Mouse (Mus musculus) brown adipose tissue, adult 24 weeks (tissue): ENCODE data around the gene Bbs1. TPM values are rescaled to one million over a fixed set of nuclear protein-coding genes. Genes with fewer than 3 reads are reported as not detected.
A peak's percentile ranks its signal among the peaks of the same experiment; 100 is the strongest.
"Not testable (repeated sequence)": the region's sequence is repeated elsewhere in the genome, so short reads cannot be mapped to it uniquely, and the experiment has no call there.

Source experiments
- H3K27ac ChIP-seq: fragments of 200-500 bp; replicated peaks from 2 replicates; pipeline ENCODE4 v1.5.1; 2012; ENCODE audit warnings: low read depth, mild to moderate bottlenecking, low read length
- H3K4me1 ChIP-seq: fragments of 200-500 bp; 2 replicates; pipeline ENCODE4 v1.6.1; 2012; ENCODE audit warnings: low read length, mixed read lengths; ENCODE audit not compliant: control insufficient read depth, insufficient read depth, insufficient read length
- H3K4me3 ChIP-seq: fragments of 200-500 bp; 2 replicates; pipeline ENCODE4 v1.5.1; 2012; ENCODE audit warnings: low read depth, mild to moderate bottlenecking, low read length, moderate library complexity; ENCODE audit not compliant: insufficient read depth
- polyA plus RNA-seq: library from polyadenylated mRNA; stranded (reverse); fragments of >200 nt; gene quantifications from 2 replicates; pipeline ENCODE4 v1.2.4, GENCODE M21; 2012; ENCODE audit not compliant: missing spikeins, insufficient read depth, insufficient read length

Gene Bbs1
- polyA plus RNA-seq, result 1.7 and 2.6 TPM in 2 replicates

DNA sequence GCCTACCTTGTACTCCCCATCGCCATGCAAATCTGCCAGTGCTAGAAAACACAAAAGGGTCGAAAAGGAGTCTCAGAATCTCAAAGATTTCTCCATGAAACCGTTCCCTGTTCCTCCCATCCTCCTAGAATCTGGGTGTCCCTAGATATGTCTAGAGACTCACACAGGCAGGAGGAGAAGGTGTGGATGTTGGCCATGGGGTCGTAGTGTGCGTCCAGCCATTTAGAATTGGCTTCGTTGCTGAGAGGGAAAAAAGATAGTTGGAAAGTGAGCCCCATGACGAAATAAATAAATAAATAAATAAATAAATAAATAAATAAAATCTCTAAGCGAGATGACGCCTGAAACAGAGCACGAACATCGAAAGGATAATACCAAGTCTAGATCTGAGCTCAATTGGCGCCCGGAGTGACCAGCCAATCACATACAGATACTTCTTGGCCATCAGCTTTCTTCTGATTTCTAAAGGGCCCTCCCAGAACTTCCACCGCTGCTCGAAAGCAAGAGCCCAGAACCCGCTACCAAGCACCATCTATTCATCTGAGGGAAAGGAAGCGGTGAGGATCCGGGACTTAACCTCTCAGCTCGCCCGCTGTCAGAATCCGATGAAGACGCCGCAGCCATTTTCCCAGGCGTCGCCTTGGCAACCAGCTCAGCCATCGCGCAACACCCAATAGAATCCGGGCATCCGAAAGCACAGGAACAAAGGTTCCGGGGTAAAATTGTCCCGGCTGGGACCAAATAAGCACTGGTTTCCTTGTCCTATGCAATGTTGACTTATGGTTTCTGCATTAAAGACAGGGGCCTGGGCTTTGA is at the start of gene Bbs1:
TSS of gene Bbs1 (minus strand) at position 650 of the 816 bp plus-strand sequence.
- Histone ChIP-seq H3K4me1 (0 out of 2 replicates have a peak, but pooled peaks cover 3% of the 10 kb centered on the region), H3K4me3 (peak within 1 kb of the TSS; percentile 80), H3K27ac (no peak within 1 kb of the TSS)

DNA sequence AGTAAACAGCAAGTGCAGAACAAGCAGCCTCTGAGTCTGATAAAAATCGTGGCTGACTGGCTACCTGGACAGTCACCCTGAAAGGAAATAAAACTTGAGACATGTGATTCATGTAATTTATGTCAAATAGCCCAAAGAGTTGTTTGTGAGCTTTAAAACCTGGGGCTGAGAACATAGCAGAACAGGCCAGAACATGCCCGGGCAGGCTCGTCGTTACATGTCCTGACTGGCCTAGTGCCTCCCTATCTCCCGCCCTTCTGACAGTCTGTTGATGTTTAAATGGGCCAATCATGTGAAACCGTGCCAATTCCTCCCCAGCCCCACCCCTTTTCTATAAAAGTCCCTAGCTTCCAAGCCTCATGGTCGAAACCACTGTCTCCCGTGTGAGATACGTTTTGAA is 42.2 kb upstream of the Bbs1 start:
- H3K27ac ChIP-seq, H3K4me3 ChIP-seq, H3K4me1 ChIP-seq: not testable (repeated sequence)

DNA sequence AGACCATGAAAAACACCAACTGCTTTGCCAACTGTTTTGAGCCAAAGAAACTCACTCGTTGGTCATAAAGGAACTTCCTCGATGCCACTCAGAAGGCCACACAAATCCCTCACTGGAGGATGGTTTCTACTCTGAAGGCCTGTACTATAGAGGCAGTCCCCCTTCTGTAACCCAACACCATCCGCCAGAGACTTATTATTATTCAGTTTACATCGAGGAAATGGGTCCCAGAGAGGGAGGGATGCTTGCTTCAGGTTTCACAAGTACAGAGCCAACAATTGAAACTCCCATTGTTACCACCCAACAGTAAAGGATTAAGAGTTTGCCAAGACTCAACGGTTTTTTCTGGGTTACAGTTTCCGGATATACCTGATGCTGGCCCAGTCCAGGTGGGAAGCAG is 39.1 kb upstream of the Bbs1 start:
- Histone ChIP-seq H3K27ac (no peak overlapping the region), H3K4me3 (no peak overlapping the region), H3K4me1 (no peaks in the 10 kb centered on the region)

DNA sequence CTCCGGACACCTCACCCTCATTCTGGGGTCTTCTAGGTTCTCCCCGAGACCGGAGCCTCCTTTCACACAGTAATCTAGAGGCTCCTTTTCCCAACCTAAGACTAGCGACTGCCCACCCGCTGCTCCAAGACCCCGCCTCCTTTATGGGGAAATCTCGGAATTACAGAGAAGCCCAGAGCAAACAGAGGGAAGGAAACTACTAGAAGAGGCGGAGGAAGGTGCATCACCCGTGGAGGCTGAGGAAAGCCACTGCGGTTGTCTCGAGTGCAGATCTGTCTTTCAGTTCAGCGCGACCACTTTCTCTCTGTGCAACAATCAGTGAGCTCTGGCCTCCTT is 36.8 kb upstream of the Bbs1 start:
- no peak overlapping the region for H3K27ac ChIP-seq
- H3K4me3 ChIP-seq, result peak overlapping the region; percentile 57
- H3K4me1 ChIP-seq, result no peaks in the 10 kb centered on the region

DNA sequence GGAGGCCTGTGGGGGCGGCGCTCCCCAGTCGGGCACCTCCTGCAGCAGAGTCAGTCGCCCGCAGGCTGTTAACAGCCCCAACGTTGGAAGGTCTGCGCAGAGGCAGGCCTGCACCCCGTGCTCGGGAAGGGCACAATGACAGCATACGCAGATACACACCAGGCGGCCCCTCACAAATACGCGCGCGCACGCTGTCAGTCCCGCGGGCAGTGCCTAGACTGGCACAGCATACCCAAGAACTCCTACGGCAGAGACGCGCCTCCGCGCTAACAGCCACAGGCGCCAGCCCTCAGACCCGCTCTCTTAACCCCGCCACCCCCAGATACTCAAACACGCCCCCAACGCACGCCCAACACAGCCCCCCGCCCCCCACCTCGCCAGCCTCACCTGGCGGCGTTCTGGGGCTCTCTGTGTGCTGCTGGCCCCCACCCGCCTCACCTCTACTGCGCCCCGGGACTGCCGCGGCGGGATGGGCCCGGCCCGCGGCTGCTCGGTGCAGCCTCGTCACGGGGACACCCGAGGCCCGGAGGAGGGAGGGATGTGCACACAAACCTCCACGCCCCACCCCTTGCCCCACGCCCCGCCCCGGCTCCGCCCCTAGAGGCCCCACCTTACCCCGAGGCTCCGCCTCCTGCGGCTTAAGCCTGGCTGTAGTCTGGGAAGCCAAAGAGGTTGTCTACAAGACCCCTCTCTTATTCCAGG is 36.3 kb upstream of the Bbs1 start, which contains the start of gene Peli3:
TSS of gene Peli3 (minus strand) at position 577 of the 702 bp plus-strand sequence.
- Histone ChIP-seq H3K4me3 (peak within 1 kb of the TSS; percentile 57), H3K27ac (no peak within 1 kb of the TSS), H3K4me1 (no peaks in the 10 kb centered on the region)

DNA sequence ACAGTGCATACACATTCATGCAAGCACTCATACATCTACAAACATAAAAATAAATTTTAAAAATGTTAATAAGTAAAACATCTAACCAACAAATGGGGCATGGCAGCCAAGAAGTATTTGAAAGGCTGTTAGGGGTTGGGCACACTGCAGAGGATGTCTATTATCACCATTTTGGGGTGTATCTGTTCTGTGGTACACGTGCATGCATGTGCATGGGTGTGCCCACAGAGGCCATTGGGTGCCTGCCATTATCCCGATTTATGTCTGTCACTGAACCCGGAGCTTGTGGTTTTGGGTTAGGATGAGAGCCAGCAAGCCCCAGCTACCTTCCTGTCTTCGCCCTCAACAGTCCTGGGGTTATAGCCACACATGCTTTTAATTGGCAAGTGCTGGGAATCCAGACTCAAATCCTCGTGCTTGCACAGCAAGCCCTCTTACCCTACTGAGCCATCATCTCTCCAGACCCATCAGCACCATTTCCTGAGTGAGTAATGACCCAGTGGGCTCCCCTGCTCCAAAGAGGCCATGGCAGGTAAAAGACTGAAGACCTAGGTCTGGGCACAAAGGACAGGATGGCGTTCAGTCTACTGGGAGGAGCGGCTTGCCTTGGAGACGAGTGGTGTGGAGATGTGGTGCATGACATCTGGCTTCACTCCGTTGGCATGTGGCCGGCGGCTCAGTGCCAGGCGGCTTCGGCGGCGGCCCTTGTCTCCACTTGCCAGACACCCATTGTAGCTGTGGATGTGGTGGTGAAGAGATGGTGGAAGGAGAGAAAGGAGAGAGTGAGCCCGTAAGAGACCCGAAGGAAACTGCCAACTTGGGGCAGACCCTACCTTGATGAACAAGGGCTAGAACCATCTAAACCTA is 31.2 kb upstream of the Bbs1 start:
- Histone ChIP-seq H3K4me1 (no peaks in the 10 kb centered on the region), H3K4me3 (no peak overlapping the region), H3K27ac (no peak overlapping the region)

DNA sequence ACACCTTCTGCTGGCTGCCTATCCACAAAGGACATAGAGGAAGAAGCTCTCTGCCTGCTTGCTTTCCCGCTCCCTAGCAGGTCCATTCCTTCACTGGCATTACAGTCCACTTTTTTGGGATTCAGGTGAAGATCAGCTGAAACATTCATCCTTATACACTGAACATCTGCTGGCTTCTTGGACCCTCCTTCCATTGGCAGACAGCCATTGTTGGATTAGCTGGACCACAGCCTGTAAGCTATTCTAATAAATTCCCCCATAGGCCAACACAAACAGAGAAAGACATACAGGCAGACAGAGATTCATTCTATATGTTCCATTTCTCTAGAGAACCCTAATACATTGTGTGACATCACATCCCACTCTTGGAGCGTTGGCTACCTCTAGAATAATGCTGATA is 30.5 kb upstream of the Bbs1 start:
- H3K4me1 ChIP-seq, result no peaks in the 10 kb centered on the region
- no peak overlapping the region for H3K27ac ChIP-seq
- no peak overlapping the region for H3K4me3 ChIP-seq

DNA sequence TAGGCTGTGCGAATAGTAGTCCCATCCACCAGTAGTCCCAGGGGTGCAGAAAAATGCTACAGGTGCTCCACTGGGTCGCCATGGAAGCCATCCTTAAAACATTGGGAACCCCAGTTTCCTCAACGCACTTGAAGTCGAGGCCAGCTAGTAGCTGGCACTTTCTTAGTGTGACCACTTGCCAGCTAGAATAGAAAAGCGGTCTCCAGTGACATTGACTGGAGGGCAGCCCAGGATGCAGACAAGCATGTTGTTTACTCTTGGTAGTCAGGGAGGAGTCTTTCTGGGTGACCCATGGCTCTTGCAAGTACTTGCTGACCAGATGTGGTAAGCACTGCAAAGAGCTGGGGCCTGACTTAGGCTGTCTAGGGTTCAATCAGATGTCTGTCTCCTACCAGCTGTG is 22.4 kb upstream of the Bbs1 start:
- Histone ChIP-seq H3K27ac (no peak overlapping the region), H3K4me1 (peaks cover 3% of the 10 kb centered on the region; the same call in 1 of the 2 replicates), H3K4me3 (no peak overlapping the region)

DNA sequence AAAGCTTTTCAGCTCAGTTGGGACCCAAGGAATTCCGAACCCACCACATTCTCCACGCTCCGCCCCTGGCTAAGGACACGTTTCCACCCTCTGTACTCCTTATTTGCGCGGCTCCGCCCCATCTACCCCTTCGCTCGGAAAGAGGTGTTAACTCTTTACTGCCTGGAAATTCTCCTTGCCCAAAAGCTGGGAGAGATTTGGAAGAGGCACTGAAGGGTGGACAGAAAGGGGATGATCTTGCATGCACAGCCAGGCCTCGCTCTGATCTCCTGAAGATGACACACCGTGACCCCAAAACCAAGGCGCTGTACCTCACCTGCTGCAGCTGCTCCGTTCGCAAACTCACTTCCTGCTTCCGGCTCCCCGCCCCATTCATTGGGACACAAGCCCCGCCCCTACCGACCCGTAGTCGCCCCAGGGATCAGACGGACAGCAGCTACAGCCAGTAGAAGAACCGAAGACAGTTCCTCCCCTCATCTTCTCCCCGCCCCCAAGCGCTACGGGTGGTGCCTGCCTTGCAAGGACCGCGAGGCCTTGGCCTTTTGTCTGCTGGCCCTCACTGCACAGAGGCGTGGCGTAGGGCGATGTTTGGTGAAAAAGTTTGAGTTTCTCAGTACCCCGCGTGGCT is 21.6 kb upstream of the Bbs1 start, which contains the start of gene Dpp3:
TSS of gene Dpp3 (minus strand) at position 384 of the 628 bp plus-strand sequence.
- Histone ChIP-seq H3K27ac (peak within 1 kb of the TSS; percentile 14; the same call in 1 of the 2 replicates), H3K4me1 (peaks cover 3% of the 10 kb centered on the region; the same call in 1 of the 2 replicates), H3K4me3 (peak within 1 kb of the TSS; percentile 81)

DNA sequence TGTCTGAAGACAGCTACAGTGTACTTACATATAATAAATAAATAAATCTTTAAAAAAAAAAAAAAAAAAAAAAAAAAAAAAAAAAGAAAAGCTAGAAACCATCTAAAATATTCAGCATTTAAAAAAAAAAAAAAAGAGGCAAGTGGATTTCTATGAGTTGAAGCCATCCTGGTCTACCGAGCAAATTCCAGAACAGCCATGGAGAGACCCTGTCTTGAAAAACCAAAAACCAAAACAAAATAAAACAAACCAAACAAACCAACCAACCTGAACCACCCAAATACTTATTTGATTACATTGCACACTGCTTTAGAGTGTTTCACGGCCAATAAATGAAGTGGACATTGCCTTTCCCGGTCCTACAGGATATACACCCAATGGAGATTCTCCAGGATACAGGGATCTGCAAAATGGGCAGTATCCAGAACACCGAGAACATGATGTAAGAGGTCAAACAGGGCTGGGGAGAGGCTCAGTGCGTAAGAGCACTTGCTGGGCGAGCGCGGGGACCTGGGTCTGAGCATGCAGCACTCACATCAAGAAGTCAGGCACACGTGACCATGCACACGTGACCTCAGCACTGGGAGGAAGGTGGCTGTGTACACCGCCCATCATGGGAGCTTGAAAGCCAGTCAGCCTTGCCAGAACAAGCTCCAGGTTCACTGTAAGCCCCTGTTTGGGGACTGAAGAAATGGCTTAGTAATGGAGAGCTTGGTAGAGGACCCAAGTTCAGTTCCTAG is 18.9 kb upstream of the Bbs1 start:
- H3K27ac ChIP-seq, result no peak overlapping the region
- peaks cover 3% of the 10 kb centered on the region; the same call in 1 of the 2 replicates for H3K4me1 ChIP-seq
- no peak overlapping the region for H3K4me3 ChIP-seq

DNA sequence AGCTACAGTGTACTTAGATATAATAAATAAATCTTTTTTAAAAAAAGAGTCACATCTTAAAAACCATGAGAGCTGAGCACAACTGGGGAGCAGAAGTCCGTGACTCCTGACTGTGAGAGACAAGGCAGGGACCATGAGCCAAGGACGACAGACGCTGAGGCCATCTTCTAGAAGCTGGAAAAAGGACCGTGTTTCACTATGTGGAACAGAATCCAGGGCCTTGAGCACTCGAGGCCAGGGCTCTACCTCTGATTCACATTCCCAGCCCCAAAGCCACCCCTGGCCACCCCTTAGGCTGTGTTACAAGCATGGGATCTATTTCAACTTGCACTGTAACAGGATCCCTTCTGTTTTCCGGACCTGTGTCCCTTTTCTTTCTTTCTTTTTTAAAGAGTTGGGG is 13.2 kb upstream of the Bbs1 start:
- no peak overlapping the region for H3K4me3 ChIP-seq
- no peaks in the 10 kb centered on the region for H3K4me1 ChIP-seq
- no peak overlapping the region for H3K27ac ChIP-seq

DNA sequence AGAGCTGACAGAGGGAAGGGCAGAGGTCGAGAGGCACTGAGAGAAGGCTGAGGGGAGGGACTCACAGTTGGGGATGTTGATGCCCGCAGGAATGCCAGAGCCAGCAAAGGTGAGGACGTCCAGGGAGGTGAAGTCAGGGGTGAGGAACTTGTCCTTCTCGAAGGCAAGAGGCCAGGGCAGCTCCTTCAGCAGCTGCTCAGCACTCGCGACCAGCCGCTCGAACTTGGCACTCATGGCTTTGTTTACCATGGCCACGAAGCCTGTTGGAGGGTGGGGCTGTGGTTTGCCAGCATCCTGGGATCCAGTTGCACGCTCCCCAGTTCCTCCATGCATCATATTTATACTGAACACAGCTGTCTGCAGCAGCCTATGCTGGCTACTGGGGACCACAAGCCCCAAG is 10.4 kb upstream of the Bbs1 start:
- Histone ChIP-seq H3K4me3 (no peak overlapping the region), H3K4me1 (no peaks in the 10 kb centered on the region), H3K27ac (no peak overlapping the region)

DNA sequence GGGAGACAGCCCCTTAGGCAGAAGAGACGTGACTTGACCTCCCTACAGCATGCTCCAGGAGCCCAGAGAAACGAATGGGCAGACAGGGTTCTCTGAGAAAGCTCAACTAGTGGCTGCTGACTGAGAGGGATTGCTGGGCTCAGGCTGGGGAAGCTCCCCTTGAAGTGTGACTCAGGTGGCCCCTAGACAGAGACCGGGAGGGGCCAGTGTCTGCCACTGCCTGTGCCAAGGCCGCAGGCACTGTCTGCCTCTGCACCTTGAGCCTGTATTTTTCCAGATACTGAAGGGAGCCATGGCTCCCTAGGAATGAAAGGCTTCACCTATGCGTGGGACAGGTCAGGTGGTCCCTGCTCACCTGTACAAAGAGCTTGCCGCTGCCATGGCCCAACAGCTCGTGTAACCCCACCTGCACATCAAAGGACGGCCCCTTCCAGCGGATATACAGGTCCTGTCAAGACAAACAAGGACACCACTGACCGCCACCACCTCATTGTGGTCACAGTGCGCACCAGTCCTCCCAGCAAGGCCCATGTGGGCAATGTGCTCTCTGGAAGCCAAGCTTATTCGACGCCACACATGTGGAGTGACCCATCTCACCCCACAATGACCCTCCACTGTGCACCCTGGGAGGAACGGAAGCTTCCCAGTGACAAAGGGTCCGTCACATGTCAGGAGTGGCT is 9.6 kb upstream of the Bbs1 start:
- no peak overlapping the region for H3K4me3 ChIP-seq
- H3K27ac ChIP-seq, result no peak overlapping the region
- H3K4me1 ChIP-seq, result no peaks in the 10 kb centered on the region
